Mouse (Mus musculus) intestine, postnatal 0 days (tissue): ENCODE measurements around the gene Gm5565. TPM values are rescaled to one million over a fixed set of nuclear protein-coding genes. Genes with fewer than 3 reads are reported as not detected.
"Not testable (repeated sequence)": the region's sequence is repeated elsewhere in the genome, so short reads cannot be mapped to it uniquely, and the experiment has no call there.

Experiments
- ATAC-seq: fragments of 200-750 bp; cut with Nextera tagmentation; 2 replicates; pipeline ENCODE4 v1.8.0; 2017; ENCODE audit warnings: mild to moderate bottlenecking, moderate TSS enrichment, moderate library complexity
- H3K27ac ChIP-seq: fragments of 300-500 bp; sonication (generic); 2 replicates; pipeline ENCODE4 v1.5.1; 2014; ENCODE audit warnings: mild to moderate bottlenecking, low read depth, low read length, moderate library complexity
- H3K27me3 ChIP-seq: fragments of 300-500 bp; sonication (generic); replicated peaks from 2 replicates; pipeline ENCODE4 v1.6.1; 2014; ENCODE audit warnings: low read length, mixed read lengths; ENCODE audit not compliant: control insufficient read depth, insufficient read depth
- H3K36me3 ChIP-seq: fragments of 300-500 bp; sonication (generic); 2 replicates; pipeline ENCODE4 v1.6.1; 2014; ENCODE audit warnings: mild to moderate bottlenecking, moderate library complexity; ENCODE audit not compliant: control insufficient read depth, insufficient read depth
- H3K4me1 ChIP-seq: fragments of 300-500 bp; sonication (generic); replicated peaks from 2 replicates; pipeline ENCODE4 v1.6.1; 2014; ENCODE audit warnings: antibody characterized with exemption, low read length, mixed read lengths; ENCODE audit not compliant: control insufficient read depth, insufficient read depth
- H3K4me2 ChIP-seq: fragments of 300-500 bp; sonication (generic); replicated peaks from 2 replicates; pipeline ENCODE4 v1.6.1; 2014; ENCODE audit warnings: low read depth, mild to moderate bottlenecking, moderate library complexity
- H3K4me3 ChIP-seq: fragments of 300-500 bp; sonication (generic); 2 replicates; pipeline ENCODE4 v1.5.1; 2014; ENCODE audit warnings: low read depth, low read length
- H3K9ac ChIP-seq: fragments of 300-500 bp; sonication (generic); 2 replicates; pipeline ENCODE4 v1.6.1; 2014; ENCODE audit warnings: mild to moderate bottlenecking, low read depth, low read length
- H3K9me3 ChIP-seq: fragments of 300-500 bp; sonication (generic); 2 replicates; pipeline ENCODE4 v1.6.1; 2016; ENCODE audit warnings: mixed run types; ENCODE audit not compliant: control insufficient read depth
- CTCF ChIP-seq: sonication (generic); IDR thresholded peaks from 2 replicates; pipeline ENCODE4 v1.5.1; 2016; ENCODE audit warnings: low read depth, mild to moderate bottlenecking, control low read depth, antibody characterized with exemption, moderate library complexity
- WGBS: fragments of 180-500 bp; shearing (Covaris S2); extraction: QIAGEN DNeasy Blood & Tissue Kit; methylation state at CpG from one replicate; pipeline ENCODE4 v1.1.7; 2014; 5-methylcytosine and 5-hydroxymethylcytosine counted together
- polyA plus RNA-seq: library from polyadenylated mRNA; unstranded; fragments of >200 nt; fragmentation: Nextera tagmentation; extraction: Ambion mirVana; gene quantifications from 2 replicates; pipeline ENCODE4 v1.2.1, GENCODE M21; 2015

The Gm5565 gene
- polyA plus RNA-seq, 1 experiment from 2014 or later, result not detected

DNA sequence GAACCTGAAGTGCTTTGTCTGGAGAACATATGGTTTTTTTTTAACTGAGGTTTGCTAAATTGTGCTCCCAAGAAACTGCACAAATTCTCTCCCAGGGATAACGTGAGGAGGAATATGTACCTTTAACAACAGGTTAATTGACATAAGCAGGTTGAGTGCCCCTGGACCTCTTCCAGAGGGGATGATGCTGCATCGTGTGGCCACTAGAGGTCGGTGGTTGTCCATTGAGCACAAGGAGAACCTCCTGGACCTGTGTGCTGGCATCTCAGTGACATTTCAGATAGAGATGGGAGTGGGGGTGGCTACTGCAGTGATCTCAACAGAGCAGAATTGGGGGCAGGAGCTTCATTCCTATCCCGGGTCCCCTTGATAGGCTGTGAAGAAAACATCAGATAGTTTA, 12.4 kb upstream of the Gm5565 start:
- H3K4me2 ChIP-seq, H3K27me3 ChIP-seq, H3K4me1 ChIP-seq, H3K36me3 ChIP-seq, H3K27ac ChIP-seq, ATAC-seq, H3K4me3 ChIP-seq, H3K9me3 ChIP-seq, H3K9ac ChIP-seq: not testable (repeated sequence)
- 55% methylated on average over 4 of the region's 4 CpGs for WGBS
- TF ChIP-seq CTCF, result peak; percentile 52

DNA sequence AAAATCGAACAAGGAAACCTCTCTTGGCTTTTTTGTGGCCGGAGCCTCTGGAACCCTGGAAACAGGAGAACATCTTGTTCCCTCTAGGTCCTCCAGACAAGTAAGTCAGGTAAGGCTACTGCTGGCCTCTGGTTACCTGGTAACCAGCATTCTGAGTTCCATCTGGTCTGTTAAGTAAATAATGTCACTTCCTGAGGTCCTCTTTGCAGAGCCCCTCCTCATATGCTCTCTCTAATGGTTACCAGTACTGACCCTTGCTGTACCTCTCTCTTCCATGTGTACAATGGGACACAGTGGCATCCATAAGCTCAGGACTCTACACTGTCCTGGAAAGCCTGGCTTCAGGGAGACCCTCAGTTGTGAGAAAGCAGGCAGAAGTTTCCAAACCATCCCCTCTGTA, 10.3 kb upstream of the Gm5565 start, which contains the start of gene Gm6309:
Gene Gm6309, minus strand, starts transcription at position 101 of the 400 bp plus-strand sequence.
- not testable (repeated sequence) for H3K36me3 ChIP-seq, H3K4me1 ChIP-seq, H3K4me3 ChIP-seq, H3K27me3 ChIP-seq, H3K4me2 ChIP-seq, ATAC-seq, H3K9me3 ChIP-seq, H3K27ac ChIP-seq, H3K9ac ChIP-seq
- 66% methylated on average over 2 of the region's 2 CpGs for whole genome bisulfite sequencing

DNA sequence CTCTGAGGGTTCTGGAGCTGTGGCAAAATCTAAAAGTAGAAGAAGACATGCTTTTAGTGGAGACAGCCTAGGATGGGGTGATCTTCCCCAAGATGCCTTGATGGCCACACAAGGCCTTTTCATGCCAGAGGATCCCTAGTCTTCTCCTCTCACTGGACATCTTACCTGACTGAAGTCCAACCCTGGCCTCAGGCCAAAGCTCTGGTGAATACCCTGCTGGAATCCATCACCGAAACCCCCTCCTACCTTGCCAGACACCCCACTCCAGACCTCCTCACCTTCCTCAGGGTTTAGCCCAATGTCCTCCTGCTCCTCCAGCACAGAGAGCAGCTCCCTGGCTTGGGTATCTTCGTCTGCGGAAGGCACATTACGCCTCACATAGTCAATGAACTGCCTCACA, 2.0 kb downstream of the Gm5565 start:
- ATAC-seq, H3K9me3 ChIP-seq, H3K27ac ChIP-seq, H3K9ac ChIP-seq, H3K4me3 ChIP-seq, H3K36me3 ChIP-seq, H3K4me1 ChIP-seq, H3K4me2 ChIP-seq, H3K27me3 ChIP-seq: not testable (repeated sequence)
- WGBS, result 88% methylated on average over 4 of the region's 4 CpGs

DNA sequence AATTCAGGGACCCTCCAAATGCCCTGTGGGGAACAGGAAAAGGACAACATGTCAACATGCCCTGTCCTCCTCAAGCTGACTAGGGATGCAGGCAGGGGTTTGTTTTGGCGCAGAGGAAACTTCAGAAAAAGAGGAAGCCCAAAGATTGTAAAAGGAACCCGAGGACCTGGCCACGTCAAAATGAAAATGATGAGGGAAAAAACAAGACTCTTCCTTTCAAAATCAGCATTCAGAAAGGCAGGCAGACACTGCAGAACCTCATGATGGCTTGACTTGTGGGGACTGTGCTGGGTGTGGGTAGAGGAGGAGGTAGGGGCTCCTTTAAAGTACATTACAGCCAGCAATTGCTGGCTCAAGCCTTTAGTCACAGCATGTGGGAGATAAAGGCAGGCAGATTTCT, 9.9 kb downstream of the Gm5565 start:
- no peaks in the 10 kb centered on the region for H3K4me1 ChIP-seq
- no peaks in the 10 kb centered on the region for H3K9me3 ChIP-seq
- no peaks in the 10 kb centered on the region for H3K36me3 ChIP-seq
- TF ChIP-seq CTCF, result no peak
- no peak for ATAC-seq
- H3K27ac ChIP-seq, result no peak overlapping the region
- no peak overlapping the region for H3K4me3 ChIP-seq
- no peaks in the 10 kb centered on the region for H3K27me3 ChIP-seq
- no peak overlapping the region for H3K9ac ChIP-seq
- H3K4me2 ChIP-seq, result no peak overlapping the region
- WGBS, result 71% methylated on average over 3 of the region's 3 CpGs

DNA sequence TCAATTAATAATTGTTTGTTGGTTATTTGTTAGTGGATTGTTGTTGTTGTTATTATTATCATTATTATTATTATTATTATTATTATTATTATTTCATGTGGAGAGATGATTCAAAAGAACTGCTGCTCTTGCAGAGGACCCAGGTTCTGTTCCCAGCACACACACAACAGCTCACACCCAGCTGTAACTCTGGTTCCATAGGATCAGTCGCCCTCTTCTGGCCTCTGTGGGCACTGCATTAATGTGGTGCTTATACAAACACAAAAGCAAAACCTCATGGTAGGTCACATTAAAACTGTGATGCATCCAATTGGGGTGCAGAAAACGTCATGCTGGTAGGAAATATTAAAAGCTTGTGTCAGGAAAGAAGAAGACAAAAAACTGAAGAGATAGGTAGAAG, 12.4 kb downstream of the Gm5565 start:
- peak; percentile 25; the same call in 1 of the 2 replicates for TF ChIP-seq CTCF

More for the DNA sequence above, 12.4 kb downstream of the Gm5565 start:
- no peak for ATAC-seq
- H3K4me1 ChIP-seq, result no peaks in the 10 kb centered on the region
- H3K27ac ChIP-seq, result no peak overlapping the region
- H3K9me3 ChIP-seq, result no peaks in the 10 kb centered on the region
- H3K36me3 ChIP-seq, result no peaks in the 10 kb centered on the region
- no peak overlapping the region for H3K9ac ChIP-seq
- WGBS, result 32% methylated on average over 2 of the region's 2 CpGs
- H3K4me3 ChIP-seq, result no peak overlapping the region
- no peak overlapping the region for H3K4me2 ChIP-seq
- no peaks in the 10 kb centered on the region for H3K27me3 ChIP-seq

Other genes starting within 250 kb of the Gm5565 start
- gene Cyp3a25, start 150.9 kb downstream of the Gm5565 start, polyA plus RNA-seq, result 0.96 and 1.1 TPM in 2 replicates
- gene Cyp3a59, start 81.3 kb downstream of the Gm5565 start, polyA plus RNA-seq, result not detected in 2 replicates
- not detected in 2 replicates for gene Gm6309, start 10.2 kb upstream of the Gm5565 start, polyA plus RNA-seq
- gene 1700001J03Rik, start 24.8 kb upstream of the Gm5565 start, polyA plus RNA-seq, result 0.35 TPM in 1 of 2 replicates, not detected in the other
- gene Rnf6, start 61.0 kb upstream of the Gm5565 start, polyA plus RNA-seq, result 34.6 and 38.6 TPM in 2 replicates
- gene Cdk8, start 70.7 kb upstream of the Gm5565 start, polyA plus RNA-seq, result 24.6 and 27.3 TPM in 2 replicates
- 0.81 and 0.85 TPM in 2 replicates for gene Wasf3, start 224.4 kb upstream of the Gm5565 start, polyA plus RNA-seq